Mouse (Mus musculus) urinary bladder, adult 2 months (tissue): ENCODE data around the gene Rfc1. TPM values are rescaled to one million over a fixed set of nuclear protein-coding genes. Genes with fewer than 3 reads are reported as not detected.

Experiments
- DNase-seq: peaks from one replicate; pipeline ENCODE4 v3.0.0; 2022; ENCODE audit warnings: low spot score
- polyA plus RNA-seq: library from polyadenylated mRNA; depleted of rRNA; stranded (reverse); fragments of >200 nt; gene quantifications from 2 replicates; pipeline ENCODE4 v1.2.3, GENCODE M21; 2012; rRNA removed

Rfc1 gene
- 21.7 and 24.1 TPM in 2 replicates for polyA plus RNA-seq

DNA sequence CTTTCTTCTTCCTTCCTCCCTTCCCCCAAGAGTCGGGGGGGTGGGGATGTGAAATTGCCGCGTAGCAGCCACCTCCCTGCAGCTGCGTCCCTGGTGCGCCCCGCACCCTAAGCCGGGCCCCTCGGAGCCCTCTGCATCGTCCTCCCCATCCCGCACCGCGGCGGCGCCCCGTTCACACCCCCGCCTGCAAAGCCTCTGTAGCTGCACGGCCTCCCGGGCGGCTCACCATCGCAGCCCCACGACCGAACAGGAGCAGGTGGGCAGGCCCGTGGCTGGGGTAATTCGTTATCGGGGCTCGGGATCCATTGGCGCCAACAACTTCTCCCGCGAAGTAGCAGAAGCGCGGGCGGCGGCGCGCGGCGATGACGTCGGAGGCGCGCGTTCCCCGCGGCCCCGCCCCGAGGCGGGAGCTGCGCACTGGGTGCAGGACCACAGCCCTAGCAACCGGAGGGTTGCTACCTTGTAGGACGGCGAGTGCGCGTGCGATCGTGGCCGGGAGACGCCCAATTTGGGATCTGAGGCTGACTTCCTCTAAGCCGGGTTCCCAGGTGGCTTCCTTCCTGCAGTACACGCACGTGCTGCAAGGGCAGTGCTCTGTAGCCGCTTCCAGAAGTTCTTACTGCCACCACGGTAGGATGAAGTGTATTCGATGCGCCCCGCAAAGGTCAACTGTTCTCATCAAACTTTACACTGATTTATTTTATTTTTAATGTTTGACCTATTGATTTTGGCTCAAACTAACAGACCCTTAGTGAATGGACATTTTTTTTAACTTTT is at the start of gene Rfc1:
TSS of gene Rfc1 (minus strand) at position 373 of the 777 bp plus-strand sequence.
- peak; percentile 80 for DNase-seq

DNA sequence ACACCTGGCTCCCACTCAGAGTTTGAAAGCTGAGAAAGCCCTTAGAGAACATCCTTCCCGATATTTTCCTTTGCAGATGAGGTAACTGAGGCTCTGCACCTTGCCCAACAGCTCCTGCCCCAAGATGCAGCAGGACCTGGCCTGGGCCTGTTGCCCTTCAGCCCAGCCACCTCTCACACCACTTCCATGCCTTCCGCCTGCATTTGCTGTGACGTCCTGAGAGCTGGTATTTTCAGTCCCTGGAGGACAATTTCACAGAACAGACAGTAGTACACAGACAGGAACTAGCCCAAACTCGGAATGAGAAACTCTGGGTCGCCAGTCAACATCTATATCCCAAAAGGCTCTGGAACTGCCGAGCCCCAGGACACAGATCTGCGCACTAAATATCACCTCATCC is 39.3 kb upstream of the Rfc1 start:
- DNase-seq: no peak

DNA sequence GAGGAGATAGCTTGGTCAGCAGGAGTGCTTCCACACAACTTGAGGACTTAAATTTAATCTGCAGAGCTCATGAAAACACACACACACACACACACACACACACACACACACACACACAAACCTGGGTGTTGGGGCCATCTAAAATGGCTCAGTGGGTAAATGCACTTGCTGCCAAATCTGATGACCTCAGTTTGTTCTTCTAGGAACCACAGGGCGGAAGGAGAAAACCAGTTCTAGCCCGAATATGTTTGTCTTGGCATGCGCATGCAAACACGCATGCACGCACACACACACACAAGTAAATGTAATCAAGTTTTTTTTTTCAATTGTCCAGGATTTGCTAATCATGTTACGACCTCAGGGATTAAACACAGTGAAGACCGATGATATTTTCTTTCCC is 36.1 kb upstream of the Rfc1 start:
- no peak for DNase-seq

DNA sequence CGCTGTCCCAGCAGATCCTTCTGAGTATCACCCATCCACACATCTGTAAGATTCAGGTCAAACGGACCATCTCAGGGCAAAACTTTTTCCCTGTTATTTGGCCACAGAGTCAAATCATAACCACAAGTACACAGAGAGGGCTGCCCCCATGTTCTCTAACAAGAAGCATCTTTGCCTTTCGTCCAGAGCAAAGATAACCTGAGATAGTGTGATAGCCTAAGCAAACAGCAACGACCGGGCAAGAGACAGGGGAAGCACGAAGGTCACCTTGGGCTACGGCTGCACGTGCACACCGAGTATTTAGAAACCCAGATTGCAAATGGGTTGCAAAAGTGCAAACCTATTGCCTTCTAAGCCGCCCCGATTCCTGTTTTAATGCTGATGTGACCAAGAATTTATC is 32.4 kb upstream of the Rfc1 start:
- DNase-seq: no peak

DNA sequence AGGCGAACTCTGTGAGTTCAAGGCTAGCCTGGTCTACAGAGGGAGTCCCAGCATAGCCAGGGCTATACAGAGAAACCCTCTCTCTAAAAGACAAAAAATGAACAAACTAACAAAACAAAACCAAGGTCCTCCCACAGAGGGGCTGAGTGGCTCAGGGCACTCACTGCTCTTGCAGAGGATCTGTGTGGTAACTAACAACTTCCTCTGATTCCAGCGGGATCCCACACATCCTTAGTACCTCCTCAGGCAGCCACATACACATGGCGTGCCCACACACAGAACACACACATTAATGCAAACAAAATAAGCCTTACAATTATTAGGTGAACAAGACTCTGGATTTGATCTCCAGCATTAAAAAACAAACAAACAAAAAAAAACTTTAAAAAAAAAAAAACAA is 22.3 kb upstream of the Rfc1 start:
- DNase-seq: no peak

DNA sequence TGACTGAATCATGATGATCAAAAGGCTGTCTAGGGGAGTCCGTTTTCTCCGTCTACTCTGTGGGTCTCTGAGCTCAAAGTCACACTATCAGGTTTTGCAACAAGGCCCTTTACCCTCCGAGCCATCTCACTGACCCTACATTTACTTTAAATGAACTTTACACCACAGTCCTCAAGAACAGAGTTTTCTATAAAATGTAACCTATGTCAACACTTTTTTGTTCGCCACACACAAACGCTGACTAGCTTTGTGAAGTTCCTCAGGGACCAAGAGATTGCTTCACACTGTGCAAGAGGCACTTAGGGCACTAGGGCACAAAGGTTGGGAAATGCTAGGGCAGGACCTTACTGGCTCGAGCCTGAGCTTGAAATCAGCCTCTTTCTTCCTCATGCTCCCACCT is 21.4 kb upstream of the Rfc1 start:
- DNase-seq: no peak

DNA sequence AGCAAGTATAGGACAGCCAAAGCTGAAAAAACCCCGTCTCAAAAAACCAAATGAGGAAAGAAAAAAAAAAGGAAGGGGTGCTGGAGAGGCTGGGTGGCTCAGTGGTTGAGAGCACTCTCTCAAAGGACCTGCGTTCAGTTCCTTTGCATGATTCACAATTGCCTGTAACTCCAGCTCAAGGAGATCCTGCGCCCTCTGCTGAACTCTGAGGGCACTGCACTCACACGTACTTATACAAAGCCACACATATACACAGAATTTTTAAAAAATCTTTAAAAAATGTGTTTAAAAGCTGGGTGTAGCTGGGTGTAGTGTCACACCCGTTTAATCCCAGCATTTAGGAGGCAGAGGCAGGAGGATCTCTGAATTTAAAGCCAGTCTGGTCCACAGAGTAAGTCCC is 19.5 kb upstream of the Rfc1 start:
- DNase-seq: no peak

DNA sequence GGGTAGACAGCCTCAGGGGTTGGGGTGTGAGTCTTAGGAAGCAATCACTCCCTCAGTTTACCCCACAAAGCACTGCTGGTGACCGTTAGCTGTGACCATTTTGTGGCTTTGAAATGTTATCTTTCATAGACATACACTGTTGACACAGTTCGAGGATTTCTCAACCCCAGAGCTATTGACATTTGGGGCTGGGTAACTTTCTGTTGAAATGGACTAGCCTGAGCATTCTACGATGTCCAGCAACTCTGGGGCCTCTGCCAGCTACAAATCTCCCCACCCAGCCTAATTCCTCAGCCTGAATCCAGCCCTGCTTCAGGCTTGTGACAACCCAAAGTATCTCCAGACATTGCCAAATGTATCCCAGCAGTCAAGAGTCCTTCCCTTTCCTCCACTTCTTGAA is 18.6 kb upstream of the Rfc1 start:
- DNase-seq: no peak

DNA sequence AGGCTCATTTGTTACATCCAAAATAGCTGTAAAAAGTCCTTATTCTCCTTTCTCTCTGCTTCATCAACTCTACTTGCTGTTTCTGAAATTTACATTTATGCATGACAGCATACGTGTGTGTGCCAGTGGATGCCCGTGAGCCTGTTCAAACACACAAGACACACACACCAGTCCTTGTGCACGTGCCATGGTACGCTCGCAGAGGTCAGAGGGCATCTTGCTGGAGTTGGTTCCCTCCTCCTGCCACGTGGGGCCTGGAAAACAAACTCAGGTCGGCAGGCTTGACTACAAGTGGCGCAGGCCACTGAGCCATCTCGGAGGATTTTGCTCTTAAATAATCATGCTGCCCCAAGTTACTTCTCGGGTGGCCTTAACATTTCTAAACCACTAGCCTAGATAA is 15.0 kb upstream of the Rfc1 start:
- DNase-seq: no peak

DNA sequence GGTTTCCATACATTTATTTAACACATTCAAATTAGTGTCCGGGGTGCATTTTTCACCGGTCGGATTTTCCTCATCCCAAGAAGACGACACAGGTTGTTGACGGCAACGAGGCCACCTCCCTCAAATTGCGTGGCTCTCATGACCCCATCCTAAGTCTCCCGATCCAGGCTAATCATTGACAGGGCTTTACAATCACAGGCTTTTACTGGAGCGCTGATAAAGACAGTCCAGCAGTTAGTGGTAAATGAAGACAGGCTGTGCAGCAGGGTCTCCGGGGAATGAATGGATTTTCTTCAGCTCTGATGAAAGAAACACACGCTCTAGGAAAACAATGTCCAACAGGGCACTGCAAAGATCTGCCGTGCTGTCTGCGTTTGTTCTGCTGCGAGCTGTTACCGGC is 12.7 kb upstream of the Rfc1 start, which contains the start of gene Klb:
TSS of gene Klb (plus strand) at position 147 of the 400 bp plus-strand sequence.
- DNase-seq: no peak

DNA sequence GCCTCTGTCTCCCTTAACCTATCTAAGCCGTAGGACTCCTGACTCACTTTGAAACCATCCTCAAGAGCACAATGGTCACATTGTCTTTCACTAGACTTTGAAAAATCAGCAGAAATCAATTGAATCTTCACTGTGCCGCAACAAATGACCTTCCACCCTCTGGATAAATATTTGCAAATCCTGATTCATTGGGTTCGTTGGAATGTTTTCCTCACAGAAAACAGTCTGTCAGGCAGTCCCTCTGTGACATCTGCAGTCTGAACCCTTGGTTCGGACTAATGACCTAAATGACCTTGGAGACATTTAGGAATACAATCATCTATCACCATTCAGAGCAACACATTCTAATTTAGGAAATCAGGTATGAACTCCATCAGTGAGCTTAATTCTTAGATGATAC is 4.7 kb upstream of the Rfc1 start:
- no peak for DNase-seq

DNA sequence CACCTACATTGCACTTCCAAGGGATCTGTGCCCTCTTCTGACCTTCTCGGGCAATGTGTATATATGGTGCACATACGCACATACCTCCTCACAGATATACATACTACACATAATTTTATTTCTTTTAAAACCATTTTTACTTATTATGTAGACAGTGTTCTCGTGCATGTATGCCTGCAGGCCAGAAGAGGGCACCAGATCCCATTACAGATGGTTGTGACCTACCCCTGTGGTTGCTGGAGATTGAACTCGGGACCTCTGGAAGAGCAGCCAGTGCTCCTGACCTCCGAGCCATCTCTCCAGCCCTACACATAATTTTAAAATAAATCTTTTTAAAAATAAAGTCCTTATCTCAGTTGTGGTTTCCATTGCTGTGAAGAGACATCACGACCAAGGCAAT is 2.9 kb upstream of the Rfc1 start:
- no peak for DNase-seq

DNA sequence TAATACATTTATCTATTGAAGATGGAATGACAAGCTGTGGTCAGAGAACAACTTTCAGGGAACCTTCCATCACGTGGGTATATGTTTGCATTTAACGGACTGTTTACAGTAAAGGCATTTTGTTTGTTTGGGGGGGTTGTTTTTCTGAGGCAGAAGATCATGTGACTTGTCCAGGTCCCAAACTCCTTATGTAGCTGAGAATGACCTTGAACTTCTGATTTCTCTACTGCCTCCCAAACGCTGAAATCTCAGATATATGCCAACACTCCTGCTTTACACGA is 545 bp upstream of the Rfc1 start:
- DNase-seq: no peak

DNA sequence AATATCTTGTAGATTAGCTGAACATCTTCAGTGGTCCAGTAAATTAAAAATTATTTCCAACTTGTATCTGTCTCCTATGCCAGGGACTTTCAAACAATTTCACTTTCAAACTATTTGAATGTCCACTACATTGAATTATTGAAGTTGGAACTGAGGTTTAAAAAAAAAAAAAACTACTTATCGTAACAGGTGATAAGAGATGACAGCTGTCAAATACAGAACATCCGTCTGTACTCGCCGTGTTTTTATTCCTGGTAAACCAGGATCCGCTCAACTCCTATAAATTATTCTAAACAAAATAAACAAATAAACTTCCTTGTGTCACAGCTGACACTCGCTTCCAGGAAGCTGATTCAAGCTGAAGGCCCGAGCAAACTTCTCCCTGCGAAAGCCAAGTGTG is 682 bp downstream of the Rfc1 start:
- no peak for DNase-seq

DNA sequence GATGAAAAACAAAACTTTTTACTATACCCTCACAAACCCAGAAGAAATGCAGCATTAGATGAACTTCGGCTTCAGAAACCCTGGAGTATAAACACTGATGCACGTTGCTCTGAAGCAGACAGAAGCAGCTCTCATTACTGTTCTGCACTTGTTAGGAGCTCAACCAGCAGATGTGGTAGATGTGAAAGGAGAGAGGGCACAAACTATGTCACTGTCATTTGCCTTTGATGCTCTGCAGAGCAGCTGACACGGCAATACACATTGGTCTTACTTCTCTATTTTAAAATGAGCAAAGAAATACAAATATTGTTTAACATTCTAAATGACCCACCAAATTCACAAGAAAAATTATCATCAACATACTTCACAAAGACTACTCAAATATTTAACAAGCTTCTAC is 5.5 kb downstream of the Rfc1 start:
- no peak for DNase-seq

DNA sequence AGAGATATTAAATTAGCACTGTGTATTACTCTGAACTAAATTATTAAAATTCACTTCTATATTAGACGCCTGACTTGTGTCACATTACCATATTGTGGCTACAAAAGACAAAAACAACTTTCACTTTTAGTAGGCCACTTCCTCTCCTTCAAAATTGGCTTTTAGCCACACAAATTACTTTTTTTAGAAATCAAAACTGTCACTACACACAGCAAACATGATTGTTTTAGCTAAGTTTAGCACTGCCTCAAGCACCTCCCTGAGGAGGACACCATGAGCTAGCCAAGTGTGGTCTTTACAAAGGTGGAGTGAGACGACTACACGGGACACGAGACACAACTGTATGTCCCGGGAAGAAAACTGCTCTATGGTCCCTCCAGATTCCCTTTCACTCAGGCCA is 9.3 kb downstream of the Rfc1 start:
- DNase-seq: no peak

DNA sequence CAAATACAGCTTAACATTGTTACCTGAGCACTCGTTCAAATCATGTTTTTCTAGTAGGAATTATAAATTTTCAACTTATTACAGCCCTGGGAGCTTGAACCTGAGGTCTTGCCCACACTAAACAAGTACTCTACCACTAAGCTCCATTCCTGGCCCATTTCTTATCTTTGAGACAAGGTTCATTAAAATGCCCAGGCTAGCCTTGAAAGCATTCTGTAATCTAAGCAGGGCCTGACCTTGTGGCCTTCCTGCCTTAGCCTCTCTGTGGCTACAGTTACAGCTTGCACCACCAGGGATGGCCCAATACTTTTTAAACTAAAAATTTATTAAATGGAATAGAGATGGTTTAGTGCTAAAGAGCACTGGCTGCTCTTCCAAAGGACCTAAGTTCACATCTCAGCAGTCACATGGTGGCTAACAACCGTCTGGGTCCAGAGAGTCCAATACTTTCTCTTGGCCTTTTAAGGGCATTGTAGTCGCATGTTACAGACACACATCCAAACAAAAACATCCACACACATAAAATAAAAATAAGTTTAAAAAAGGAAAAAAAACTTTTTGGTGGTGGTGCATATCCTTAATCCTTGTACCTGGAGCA is 10.6 kb downstream of the Rfc1 start:
- no peak for DNase-seq

DNA sequence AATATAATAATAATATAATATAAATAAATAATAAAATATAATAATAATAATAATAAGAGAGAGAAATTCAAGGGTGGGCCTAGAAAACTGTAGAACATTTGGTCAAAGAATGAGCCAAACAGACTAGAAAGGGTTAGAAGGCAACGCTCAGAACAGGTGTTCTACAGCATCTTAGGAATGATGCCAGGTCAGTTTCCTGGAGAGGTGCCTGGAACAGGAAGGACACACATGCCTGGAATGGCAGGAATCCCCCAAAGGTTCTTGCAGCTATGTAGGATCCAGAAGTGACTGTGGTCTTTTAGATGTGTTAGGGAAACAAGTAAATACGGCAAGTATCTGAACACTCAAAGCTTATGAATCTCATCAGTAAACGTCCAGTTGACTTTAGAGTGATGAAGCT is 11.2 kb downstream of the Rfc1 start:
- no peak for DNase-seq

DNA sequence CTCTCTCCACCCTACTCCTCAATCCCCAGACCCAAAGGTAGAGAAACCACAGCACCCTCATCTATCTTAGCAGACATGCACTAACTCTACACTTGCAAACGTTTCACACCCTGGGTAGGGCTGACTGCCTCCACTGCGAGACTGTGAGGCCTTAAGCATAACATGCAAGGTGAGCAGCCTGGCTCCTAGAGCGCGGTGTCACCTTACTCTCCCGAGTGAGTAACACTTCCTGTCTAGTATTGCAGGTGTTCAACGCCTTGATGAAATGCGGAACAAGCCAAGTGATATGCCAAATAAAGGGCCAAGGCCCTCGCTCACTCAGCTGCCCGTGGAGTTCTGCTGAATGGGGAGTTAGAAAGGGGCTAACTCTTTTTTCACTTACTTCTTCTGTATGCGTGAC is 13.3 kb downstream of the Rfc1 start:
- DNase-seq: no peak

DNA sequence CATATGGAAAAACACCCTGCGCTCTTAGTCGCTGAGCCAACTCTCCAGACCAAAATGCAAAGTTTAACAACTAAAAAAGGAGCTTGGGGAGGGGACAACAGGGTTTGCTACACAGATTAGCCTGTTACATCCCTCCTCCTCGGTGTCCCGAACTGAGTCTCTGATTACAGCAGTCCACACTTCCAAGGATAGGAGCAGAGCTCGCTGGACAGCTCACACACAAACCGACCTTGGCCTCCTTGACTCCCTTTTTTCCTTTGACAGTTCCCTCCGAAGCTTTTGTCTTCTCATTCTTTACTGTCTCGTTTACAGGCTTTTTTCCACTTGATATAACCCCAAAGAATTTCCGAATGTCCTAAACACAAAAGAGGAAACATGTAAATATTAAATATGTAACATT is 16.3 kb downstream of the Rfc1 start:
- DNase-seq: no peak

DNA sequence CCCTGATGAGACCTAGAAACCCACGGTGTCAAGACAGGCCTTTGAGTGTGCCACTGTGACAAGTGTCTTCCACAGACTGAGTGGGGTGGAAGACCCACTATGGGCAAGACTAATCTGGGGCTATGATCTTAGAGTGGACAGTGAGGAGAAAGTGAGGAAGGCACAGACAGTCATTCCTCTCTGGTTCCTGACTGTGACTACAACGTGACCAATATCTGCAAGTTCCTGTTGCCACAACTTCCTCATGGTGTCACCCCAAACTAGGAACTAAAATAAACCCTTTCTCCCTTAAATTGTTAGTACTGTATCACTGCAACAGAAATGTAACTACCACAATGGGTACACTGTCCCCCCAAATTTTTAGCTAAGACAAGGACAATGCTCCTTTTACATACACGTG is 26.6 kb downstream of the Rfc1 start:
- DNase-seq: no peak

DNA sequence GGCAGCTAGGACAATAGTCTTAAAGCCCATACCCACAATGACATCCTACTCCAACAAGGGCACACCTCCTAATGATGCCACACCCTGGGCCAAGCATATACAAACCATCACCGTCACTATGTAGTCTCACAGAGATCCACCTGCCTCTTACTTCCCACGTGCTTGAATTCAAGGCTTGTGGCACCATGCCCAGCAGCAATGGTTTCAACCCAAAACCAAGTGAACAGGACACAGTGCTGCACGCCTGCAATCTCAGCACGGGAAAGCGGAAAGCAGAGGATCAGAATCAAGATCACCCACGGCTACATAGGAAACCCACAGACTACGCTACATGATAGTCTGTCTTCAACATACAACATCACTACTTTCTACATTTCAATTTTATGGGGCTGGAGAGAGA is 27.3 kb downstream of the Rfc1 start:
- no peak for DNase-seq

DNA sequence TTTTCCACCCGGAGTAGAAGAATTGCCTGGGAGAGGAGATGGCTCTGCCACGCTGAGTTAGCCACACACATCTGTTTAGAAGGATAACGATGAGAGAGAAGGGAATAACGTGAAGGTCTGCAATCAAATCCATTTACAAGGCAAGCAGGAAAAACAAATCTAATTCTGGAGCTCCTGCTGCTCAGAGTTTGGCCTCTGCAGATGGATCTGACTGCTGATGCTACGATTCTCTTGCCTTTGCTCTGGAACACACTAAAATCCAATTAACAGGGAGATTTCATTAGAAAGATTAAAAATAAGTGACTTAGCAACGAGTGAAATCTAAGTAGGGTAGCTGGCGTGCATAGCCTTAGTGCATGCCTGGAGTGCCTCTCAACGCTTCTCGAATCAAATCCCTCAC is 30.0 kb downstream of the Rfc1 start:
- no peak for DNase-seq

DNA sequence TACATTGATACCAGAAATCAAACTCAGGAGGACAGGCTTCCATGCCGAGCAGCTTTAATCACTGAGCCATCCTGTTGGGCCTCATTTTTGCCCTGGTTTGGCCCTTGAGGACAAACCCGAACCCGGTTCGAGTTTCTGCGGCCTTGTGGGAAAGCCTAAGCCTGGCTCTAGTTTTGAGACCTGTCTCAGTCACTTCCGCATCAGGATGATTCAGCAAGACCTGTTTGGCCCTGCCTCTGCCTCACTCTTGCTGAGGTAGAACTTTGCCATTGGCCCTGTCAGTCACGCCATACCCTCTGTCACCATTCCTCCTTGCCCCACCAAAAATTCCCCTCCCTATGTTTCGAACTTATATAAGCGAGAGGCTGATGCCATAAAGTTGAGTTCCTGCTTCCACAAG is 35.3 kb downstream of the Rfc1 start:
- DNase-seq: no peak
